Mouse (Mus musculus) splenic B cell, adult 2 months (primary cell): ENCODE results near the gene Elmod2.

Experiments
- DNase-seq: peaks from one replicate; pipeline ENCODE4 v3.0.0-alpha.2; 2011; ENCODE audit warnings: low read depth, low spot score
- H3K27me3 ChIP-seq: 2 replicates; pipeline ENCODE4 v1.6.1; 2012; ENCODE audit warnings: mild to moderate bottlenecking, low read length, moderate library complexity, mixed read lengths; ENCODE audit not compliant: control insufficient read depth, poor library complexity, insufficient read depth, severe bottlenecking
- H3K36me3 ChIP-seq: 2 replicates; pipeline ENCODE4 v1.6.1; 2012; ENCODE audit warnings: mild to moderate bottlenecking, low read length, moderate library complexity, mixed read lengths; ENCODE audit not compliant: control insufficient read depth, poor library complexity, insufficient read depth, severe bottlenecking

The Elmod2 gene

DNA sequence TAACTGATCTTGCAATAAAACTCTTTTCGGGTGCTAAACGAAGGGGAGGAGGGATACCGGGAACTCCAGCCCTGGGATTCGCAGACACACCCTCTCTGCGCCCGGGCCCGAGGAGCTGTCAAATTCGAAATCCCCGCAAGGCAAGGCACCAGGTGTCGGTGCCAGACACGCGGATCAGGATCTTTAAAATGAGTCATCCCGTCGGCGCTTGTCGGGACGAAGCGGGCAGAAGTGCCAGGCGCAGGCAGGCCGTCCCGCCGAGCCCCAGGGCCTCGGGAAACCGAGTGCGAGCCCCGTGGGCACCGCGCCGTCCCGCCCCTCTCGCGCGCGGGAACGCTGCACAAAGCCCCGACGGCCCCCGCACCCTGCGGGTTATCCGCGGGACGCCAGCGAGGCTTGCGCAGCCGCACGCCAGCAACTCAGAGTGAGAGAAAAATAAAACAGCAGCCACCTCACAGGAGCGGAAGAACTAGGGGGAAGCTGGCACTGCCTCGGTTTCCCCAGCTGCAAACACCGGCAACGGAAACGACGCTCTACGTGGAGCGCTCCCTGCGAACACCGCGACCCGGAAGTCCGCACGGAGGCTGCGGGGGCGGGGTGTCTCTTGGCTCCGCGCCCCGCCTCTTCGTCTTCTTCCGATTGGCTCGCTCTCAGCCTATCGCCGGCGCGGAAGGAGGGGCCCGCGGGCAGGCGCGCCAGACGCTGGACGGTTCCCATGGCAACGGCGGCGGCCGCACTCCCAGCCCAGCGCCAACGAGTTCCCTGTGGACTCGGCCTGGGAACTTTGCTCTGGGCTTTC, at the start of gene Elmod2:
Gene Elmod2, minus strand, starts transcription at position 588 of the 799 bp plus-strand sequence.
- peak; percentile 95 for DNase-seq
- H3K27me3 ChIP-seq: 0 out of 2 replicates have a peak, but pooled peaks cover 2% of the 10 kb centered on the region
- H3K36me3 ChIP-seq: peaks cover 2% of the 10 kb centered on the region; the same call in 1 of the 2 replicates

DNA sequence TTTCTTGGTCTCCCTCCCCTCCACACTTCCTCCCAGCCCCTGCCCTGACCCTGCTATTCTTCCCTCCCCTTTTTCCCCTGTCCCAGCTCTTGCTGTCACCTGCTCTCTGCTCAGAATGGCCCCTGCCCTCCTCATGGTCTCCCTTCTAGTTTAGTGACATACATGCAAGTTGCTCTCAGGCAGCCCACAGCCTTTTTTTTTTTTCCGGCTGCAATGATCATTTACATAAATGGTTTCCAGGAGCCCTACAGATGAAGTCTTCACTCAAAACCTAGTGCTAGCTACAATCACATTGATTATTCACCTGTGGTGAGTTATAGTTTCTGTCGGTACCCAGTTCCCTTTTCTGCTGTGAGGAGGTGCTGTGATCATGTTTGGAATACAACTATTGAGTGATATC, 48.7 kb upstream of the Elmod2 start:
- Histone ChIP-seq H3K27me3 (no peaks in the 10 kb centered on the region), H3K36me3 (no peaks in the 10 kb centered on the region)
- DNase-seq: no peak

DNA sequence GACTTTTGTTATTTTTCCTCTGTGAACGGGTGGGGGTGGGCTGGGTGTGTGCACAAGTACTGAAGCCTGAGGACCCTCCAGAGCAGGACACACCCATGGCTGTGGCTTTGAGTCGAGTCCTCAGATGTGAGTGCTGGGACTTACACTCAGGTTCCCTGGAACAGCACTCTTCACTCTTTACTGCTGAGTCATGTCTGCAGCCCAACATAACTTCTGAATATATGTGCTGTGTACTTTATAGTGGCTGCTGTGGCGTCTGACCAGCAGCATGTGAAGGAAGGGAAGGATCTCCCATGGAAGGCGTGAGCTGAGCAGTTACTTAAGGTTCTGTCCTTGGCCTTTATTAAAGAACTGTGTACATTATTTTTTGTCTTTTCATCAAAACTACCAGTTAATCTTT, 47.9 kb upstream of the Elmod2 start:
- no peak for DNase-seq
- Histone ChIP-seq H3K27me3 (no peaks in the 10 kb centered on the region), H3K36me3 (no peaks in the 10 kb centered on the region)

DNA sequence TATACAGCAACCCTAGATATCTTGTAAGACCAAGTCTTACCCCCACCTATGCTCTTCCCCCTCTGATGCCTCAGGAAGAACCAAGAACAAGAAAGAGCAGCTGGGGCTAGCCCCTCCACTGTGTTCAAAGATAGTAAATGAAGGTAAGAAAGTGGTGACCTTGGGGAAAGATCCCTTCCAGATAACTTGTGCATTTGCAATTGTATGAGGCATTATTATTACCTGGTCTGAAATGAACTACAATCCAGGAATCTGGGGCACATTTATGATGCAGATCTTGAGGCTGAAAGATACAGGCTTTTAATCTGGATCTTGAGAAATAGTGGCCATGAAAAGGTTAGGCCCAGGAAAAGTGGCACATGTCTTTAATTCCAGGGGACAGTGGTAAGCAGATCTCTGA, 44.9 kb upstream of the Elmod2 start:
- DNase-seq: no peak
- H3K27me3 ChIP-seq: no peaks in the 10 kb centered on the region
- no peaks in the 10 kb centered on the region for H3K36me3 ChIP-seq

DNA sequence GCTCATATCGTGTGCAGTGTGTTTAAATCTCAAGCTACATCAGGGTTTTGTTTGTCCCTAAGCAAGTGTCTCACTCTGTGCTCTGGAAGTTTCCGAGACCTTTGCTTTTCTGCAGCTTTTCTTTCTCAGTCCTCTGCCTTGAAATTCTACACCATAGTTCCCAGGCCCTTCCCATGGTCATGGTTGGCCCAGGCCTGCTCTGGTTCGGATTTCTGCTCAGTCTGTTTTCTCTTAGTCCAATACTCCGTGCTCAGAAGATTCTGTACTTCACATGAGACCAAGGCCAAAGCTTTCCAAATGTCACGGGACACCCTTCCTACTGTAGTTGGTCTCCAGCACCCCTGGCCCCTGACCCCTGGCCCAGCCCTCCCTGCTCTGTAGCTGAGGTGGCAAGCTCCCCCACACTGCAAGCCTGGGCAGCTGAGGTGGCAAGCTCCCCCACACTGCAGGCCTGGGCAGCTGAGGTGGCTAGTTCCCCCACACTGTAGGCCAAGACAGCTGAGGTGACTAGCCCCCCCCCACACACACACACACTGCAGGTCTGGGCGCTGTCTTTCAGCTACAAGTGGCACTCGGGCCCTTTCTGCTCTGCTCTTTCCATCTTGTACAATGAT, 31.0 kb upstream of the Elmod2 start:
- DNase-seq: no peak
- H3K36me3 ChIP-seq: no peaks in the 10 kb centered on the region
- H3K27me3 ChIP-seq: no peaks in the 10 kb centered on the region

DNA sequence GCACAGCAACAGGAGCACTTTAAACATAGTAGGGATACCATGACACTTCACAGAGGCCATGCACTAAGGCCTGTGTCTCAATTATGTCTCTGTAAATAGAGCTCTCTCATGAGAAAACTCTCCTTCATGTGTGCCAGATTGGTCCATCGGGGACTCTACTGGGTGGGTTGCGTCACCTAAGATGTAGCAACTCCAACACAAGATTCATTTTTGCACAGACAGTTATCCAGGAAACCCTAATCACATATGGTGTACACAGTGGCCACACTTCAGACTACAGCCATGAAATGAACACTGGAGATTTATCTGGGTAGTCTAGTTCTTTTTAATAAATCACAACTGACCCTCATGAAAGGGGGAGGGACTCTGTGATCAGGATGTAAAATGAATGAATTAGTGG, 19.0 kb upstream of the Elmod2 start:
- DNase-seq: no peak
- Histone ChIP-seq H3K27me3 (no peaks in the 10 kb centered on the region; the same call in 1 of the 2 replicates), H3K36me3 (no peaks in the 10 kb centered on the region)

DNA sequence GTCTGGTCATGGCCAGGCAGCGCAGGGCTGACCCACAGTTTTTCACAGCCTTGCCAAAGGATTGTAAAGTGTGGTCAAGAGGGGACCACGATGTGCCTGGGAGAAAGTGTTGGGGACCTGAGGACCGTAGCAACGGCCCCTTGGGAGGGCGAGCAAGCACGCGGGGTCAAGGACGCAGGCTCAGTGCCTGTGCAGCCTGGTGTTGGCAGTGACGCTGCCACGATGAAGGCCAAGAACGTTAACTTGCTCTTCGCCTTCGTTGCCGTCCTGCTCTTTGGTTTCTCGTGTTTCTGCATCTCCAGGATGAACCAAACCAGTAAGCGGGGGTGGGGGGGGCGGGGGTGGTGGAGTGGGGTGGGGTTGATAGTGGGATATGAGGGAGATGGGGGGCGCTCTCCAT, 16.0 kb upstream of the Elmod2 start, which contains the start of gene Mgat4d:
Gene Mgat4d, plus strand, starts transcription at position 209 of the 400 bp plus-strand sequence.
- Histone ChIP-seq H3K27me3 (no peaks in the 10 kb centered on the region; the same call in 1 of the 2 replicates), H3K36me3 (no peaks in the 10 kb centered on the region)
- no peak for DNase-seq

DNA sequence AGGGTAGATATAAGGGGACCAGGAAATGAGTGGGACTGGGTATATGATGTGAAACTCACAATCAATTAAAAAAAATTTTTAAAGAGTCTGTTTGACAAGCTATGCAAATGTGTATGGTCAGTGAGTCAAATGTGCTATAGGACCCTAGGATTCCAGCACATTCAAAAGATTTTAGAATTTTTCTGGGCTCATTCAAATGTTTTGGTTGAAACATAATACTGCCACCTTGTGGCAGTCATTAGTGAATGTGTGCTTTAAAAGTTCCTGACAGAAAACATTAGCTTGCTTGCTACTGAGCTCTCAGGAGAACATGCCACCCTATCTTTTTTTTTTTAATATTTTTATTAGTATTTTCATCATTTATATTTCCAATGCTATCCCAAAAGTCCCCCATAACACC, 10.4 kb upstream of the Elmod2 start:
- peak; percentile 55 for DNase-seq
- H3K27me3 ChIP-seq: no peaks in the 10 kb centered on the region
- no peaks in the 10 kb centered on the region for H3K36me3 ChIP-seq

DNA sequence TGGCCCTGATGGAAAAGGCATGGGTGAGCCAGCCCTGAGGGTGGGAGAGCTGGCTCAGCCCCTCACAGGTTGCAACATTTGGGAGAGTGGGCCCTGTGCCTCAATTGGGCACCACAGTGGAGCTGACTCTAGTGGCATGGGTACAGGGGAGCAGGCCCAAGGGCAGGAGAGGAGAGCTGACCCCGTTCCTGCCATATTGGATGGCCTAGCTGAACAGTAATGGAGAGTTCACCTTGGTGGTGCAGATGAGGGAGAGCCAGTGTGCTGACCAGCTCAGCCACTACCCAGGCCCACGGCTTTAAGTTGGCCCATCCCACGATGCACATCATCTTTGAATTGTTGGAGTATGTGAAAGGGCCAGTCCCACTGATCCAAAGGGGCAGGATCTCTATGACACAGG, 9.8 kb upstream of the Elmod2 start:
- Histone ChIP-seq H3K36me3 (no peaks in the 10 kb centered on the region), H3K27me3 (no peaks in the 10 kb centered on the region)
- DNase-seq: no peak

DNA sequence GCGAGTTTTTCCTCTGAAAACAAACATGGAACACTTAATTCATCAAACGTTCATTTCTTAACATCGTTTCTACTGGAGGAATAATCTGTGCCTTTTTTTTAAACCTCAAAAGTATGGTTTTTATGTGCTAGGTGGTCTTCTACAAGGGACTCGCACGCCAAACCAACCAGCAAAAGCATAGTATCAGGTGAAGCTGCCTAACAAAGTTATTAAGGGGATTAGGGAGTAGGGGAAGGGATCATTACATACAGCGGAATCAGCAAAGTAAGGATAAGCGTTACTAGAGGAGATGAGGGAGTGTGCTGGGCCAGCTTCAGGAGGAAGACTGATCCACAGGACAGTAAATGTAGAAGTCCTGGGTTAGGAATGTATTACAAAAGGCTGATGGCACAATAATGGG, 578 bp upstream of the Elmod2 start:
- no peak for DNase-seq
- H3K36me3 ChIP-seq: no peaks in the 10 kb centered on the region; the same call in 1 of the 2 replicates
- 0 out of 2 replicates have a peak, but pooled peaks cover 2% of the 10 kb centered on the region for H3K27me3 ChIP-seq

DNA sequence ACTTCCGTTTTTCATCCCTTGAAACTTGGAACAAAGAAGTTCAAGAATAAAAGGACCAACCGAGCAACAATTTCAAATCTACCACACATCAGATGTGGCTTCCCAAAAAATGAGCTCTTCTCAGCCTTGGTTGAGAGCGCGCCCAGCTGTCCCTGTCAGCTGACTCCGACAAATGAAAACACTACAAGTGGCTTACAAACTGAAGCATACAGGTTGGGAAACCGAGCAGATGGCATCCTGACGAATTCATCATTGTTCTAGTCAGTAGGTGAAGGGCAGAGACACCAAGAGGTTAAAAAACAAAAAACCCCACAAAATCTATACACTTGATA, 753 bp downstream of the Elmod2 start:
- H3K36me3 ChIP-seq: peaks cover 2% of the 10 kb centered on the region; the same call in 1 of the 2 replicates
- DNase-seq: peak; percentile 24

DNA sequence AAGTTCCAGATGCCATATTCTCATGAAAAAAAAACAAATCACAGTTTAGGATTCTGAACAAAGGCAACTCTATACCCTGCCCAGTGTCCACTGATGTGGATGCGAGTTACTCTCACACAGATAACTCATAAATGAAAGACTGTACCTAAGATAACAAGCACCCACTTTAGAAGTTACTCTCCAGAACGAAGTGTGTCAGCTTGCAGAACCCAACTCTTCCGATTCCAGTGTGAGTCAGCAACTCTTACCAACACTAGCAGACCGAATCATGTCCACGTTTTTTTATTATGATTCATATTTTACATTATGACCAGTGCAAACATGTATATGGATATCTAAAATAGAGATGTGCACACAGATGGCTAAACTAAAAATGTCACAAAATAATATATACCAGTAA, 4.4 kb downstream of the Elmod2 start:
- no peak for DNase-seq
- Histone ChIP-seq H3K36me3 (peaks cover 4% of the 10 kb centered on the region; the same call in 1 of the 2 replicates), H3K27me3 (0 out of 2 replicates have a peak, but pooled peaks cover 1% of the 10 kb centered on the region)

More for the DNA sequence above, 753 bp downstream of the Elmod2 start:
- H3K27me3 ChIP-seq: 0 out of 2 replicates have a peak, but pooled peaks cover 2% of the 10 kb centered on the region

DNA sequence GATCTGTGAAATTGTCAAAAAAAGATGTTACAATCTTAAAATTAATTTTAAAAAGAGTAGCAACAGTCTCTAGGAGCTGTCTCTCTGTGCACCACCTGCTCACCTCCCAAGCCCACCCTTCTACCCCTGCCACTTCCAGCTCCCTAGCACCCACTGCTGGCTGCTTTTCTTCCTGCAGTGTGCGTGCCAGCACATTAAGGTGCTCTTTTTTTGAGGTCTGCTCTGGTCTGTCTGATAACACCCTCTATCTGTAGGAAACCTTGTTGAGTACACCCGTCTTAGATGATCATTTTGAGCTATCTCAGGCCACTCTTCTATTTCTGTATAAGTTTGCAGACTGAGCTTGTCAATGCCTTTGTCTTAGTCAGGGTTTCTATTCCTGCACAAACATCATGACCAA, 9.2 kb downstream of the Elmod2 start:
- no peaks in the 10 kb centered on the region for H3K27me3 ChIP-seq
- no peak for DNase-seq

DNA sequence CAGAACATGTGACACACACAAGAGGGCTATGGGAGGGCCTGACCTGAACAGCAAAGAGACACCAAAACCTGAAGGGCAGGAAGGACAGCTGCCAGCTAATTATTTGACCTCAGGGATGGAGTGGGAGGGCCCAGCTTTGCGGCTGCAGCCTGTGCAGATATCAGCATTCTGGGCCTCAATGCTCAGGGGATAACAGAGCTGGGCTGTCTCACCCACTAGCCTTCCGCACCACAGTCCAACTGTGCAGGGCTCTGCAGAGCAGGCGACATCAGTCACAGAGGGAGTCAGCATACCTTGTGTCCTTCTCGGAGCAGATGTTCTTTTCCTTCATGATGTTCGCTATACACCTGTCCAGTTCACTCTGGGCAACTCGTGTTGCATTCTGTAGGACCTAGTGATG, 9.9 kb downstream of the Elmod2 start:
- no peak for DNase-seq
- H3K27me3 ChIP-seq: no peaks in the 10 kb centered on the region

More for the DNA sequence above, 9.2 kb downstream of the Elmod2 start:
- peaks cover 5% of the 10 kb centered on the region for H3K36me3 ChIP-seq

DNA sequence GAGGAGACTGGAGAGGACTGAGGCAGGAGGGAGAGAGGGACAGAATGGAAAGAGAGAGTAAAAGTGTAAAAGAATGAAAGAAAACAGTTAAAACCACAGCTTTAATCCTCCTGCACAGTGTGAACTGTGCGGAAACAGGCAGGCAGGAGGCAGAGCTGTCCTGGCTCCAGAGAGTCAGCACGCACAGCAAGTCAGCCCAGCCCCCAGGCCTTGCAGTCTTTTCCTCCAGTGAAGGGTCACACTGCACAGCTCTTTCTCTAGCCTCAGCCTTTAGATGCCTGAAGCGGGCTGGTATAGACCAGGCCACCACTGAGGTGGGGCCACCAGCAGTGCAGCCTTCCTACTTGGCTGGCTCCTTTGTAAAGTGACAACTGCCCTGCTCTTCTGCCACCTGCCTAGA, 11.7 kb downstream of the Elmod2 start:
- DNase-seq: no peak
- Histone ChIP-seq H3K27me3 (no peaks in the 10 kb centered on the region), H3K36me3 (peaks cover 7% of the 10 kb centered on the region)

More for the DNA sequence above, 9.9 kb downstream of the Elmod2 start:
- peaks cover 3% of the 10 kb centered on the region for H3K36me3 ChIP-seq
